Mouse (Mus musculus) thymus, postnatal 36 days (tissue): ENCODE data around the gene Ensa.
"Not testable (repeated sequence)": the region's sequence is repeated elsewhere in the genome, so short reads cannot be mapped to it uniquely, and the experiment has no call there.

Experiments
- DNase-seq, 2 experiments: peaks; one replicate each; pipeline ENCODE4 v3.0.0; 2022; ENCODE audit warnings: mixed read lengths in 2 of 2

Ensa gene

GRCm38 (mm10) chr3:95645313-95646235 lies 20.8 kb downstream of the Ensa start:
- DNase-seq: peak; percentile 54 to 66

DNA sequence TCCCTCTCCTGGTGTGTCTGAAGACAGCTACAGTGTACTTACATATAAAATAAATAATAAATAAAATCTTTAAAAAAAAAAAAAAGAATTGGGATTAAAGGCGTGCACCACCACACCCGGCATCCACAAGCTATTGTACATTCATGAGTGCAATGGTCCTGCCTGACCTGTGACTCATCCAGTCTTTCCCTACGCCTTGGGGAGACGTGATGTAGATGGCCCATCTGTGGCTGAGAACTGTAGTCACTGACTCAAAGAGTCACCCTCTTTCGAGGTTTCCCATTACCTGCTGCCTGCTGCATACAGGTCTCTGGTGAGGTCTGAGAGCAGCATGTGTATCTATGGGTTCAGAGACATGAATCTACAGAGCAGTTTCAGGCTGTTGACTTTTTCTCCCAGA lies 23.2 kb downstream of the Ensa start:
- no peak for DNase-seq

- no peak for DNase-seq
Measured at GRCm38 (mm10) chr3:95650276-95651032, 25.7 kb downstream of the Ensa start.

GRCm38 (mm10) chr3:95651033-95651373 lies 26.2 kb downstream of the Ensa start:
- DNase-seq: no peak

DNA sequence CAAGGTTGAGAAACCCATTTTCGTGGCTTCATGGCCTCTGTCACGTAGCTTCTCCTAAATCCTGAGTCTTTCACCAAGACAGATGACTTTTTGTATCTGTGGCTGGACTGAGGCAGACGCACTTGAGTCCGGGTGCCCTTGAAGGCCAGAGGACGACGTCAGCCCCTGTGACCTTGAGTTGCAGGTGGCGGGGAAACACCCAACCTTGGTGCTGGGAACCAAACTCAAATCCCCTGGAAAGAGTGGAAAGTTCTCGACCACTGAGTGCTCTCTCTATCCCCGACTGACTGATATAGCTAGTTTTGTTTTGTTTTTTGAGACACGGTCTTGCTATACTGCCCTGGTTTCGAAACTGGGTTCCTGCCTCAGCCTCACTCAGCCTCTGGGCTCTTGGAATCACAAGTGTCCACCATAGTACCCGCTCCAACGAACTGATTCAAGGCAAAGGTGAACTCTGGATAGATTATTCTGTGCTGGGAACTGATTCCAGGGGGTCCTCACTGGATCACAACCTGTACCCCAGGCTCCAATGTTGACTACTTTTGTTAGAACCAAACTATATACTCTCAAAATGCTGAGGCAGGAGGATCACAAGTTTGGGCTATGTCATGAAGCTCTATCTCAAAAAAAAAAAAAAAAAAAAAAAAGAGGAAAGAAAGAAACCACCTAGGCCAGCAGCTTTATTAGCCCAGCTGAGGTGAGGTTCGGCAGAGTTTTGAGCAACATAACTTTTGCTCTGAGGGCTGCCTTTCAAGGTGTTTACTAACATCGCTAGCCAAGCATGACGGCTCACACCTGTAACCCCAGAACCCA lies 26.8 kb downstream of the Ensa start:
- no peak for DNase-seq

DNA sequence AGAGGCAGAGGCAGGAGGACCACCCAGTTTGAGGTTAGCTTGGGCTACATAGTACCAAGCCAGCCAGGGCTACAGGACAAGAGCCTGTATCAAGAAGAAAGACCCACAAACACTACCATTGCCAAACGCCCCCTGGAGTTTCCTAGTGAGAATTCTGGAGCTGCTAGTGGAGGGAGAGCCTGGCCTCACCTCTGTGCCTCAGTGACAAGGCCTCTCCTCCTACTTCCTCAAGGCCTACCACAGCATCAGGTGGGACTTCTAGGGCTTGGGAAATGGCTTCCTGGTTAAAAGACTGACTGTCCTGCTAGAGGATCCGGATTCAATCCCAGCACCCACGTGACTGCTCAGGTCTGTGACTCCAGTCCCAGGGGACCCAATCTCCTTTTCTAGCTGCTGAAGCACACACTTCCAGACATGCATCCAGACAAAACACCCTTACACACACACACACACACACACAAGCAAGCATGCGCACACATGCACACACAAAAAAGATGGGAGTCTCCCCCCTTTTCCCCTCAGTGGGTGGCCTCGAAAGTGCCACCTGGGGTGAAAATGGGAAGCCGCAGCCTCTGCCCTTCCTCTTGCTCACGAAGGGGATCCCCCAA lies 27.5 kb downstream of the Ensa start:
- peak in 1 of 2 experiments; percentile 39 for DNase-seq

DNA sequence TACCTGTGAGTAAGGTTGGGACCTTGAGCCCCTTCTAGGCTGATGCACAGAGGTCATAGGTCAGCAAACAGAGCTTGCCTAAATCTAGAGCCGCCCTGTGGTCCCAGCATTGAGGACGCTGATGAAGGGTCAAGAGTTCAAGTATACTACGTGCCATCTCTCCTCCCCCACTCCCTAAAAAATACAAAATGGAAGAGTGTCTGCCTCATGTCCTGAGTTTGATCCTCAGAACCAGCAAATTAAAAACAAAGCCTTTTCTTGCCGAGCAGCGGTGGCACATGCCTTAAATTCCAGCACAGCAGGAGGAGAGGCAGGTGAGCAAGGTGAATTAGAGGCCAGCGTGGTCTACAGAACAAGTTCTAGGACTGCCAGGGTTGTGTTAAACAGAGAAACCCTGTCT lies 28.1 kb downstream of the Ensa start:
- DNase-seq: no peak

GRCm38 (mm10) chr3:95653473-95654034 lies 28.8 kb downstream of the Ensa start:
- DNase-seq: no peak

GRCm38 (mm10) chr3:95654371-95654770 lies 29.6 kb downstream of the Ensa start:
- DNase-seq: not testable (repeated sequence)

GRCm38 (mm10) chr3:95655437-95655836 lies 30.6 kb downstream of the Ensa start:
- no peak for DNase-seq

GRCm38 (mm10) chr3:95657108-95657507 lies 32.3 kb downstream of the Ensa start:
- DNase-seq: no peak

DNA sequence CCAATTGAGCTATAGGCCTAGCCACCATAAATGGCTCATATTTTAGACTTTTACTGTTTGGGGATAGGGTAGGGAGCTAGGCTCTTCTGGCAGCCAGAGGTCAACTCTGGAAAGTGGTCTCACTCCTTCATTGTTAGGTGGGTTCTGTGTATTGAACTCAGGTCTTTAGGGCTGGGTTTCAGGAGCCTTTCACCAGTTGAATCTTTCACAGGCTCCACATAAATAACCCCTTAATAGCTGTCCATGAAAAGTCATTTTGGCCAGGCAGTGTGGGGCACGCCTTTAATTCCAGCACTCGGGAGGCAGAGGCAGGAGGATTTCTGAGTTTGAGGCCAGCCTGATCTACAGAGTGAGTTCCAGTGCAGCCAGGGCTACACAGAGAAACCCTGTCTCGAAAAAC lies 32.9 kb downstream of the Ensa start:
- DNase-seq: no peak

DNA sequence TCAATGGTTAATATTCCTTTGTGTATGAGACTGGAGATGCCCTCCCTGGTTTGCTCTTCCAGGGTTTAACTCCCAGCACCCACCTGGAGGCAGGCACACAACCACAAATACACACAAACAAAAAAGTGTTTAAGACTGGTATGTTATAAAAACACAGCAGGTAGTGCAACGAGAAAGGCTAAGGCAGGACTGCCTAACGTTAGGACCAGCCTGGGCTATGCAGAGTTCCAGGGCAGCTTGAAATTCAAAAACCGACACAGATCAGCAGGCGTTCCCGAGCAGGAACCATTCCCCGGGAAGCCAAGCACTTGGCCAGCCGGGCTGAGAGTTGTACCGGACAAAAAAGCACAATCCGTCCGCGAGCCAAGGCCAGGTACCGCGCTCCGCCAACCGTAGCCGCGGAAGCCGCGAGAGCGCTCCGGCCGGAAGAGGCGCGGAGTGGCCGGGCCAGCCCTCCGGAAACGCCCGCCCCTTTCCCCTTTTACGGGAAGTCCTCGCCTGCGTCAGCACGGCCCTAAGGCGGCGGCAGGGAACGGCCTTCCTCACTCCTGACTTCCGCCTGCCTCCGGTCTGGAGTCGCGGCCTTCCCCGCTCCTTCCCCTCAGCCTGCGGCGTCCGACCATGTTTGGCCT lies 33.6 kb downstream of the Ensa start, which contains the start of gene Mcl1:
Mcl1 (plus strand) TSS at position 553 of the 632 bp plus-strand sequence.
- peak; percentile 91 to 93 for DNase-seq

GRCm38 (mm10) chr3:95658868-95659712 lies 34.3 kb downstream of the Ensa start:
- peak; percentile 79 to 85 for DNase-seq

- DNase-seq: no peak
Measured at GRCm38 (mm10) chr3:95659948-95660347, 35.2 kb downstream of the Ensa start.

DNA sequence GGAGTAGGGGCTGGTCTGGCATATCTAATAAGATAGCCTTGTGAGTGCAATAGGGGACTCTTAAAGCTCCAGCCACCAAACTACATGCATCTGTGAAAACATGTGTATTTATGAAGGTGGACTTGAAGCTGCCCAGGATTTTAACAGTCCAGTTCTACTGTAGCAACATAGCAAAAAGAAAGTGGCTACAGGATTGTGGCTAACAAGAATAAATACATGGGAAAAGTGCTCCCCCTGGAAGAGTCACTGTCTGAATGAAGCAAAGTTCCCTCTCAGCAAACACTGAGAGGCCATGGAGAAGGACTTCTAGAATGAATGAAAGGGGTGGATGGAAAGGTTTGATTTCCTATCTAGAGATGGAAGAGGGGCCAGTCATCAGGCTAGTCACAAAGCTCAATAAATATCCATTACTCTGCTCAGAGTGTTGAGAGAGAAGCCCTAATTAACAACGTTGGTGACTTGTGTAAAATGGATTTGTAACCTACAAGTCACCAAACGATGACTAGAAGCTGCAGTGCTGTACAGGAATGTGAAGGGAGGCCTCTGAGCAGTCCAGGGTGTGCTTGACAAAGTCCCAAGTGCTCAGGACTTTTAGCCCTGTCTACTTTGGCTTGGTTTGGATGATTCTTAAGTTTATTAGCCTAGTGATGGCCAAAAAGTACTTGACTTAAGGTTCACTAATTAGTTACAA lies 36.1 kb downstream of the Ensa start:
- no peak for DNase-seq

DNA sequence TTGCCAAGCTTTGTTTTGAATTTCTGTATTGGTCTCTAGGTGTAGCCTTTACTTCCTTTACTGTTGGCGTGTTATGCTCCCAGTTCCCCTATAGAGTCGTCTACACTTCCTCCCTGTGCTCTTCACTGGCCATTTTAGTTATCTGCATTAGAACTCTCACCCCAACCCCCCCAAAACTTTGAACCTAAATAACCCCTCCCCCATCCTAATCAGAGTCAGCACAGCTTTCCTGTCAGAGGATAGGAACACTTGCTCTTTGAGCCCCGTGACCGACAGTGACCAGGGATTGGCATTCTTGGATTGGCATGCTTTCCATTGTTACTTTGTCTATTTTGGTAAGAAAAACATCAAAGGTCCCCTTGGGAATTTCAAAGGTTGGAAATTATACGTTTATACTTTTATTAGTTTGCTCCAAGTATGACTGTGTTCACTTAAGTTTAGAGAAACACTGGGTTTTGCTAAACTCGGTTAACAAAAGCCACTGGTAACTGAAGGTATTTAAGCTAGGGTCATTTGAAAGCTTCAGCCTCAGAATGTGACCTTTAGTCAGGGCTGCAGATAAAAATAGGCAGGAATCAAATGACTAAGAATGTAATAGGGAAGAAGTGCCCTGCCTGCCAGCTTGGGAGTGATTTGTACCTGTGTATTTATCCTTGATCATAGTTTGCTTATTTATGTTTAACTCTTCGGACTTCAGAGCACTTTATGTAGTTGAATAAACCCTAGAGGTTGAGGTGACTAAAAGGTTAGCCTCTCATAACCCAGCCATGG lies 37.3 kb downstream of the Ensa start:
- no peak for DNase-seq

- DNase-seq: no peak
Measured at GRCm38 (mm10) chr3:95662724-95663449, 38.1 kb downstream of the Ensa start.

GRCm38 (mm10) chr3:95663486-95663885 lies 38.7 kb downstream of the Ensa start:
- no peak for DNase-seq
